Mouse (Mus musculus) CH12.LX (cell line): Measurements from ENCODE around the gene Pla2g4f. TPM values are rescaled to one million over a fixed set of nuclear protein-coding genes. Genes with fewer than 3 reads are reported as not detected.

Source experiments
- DNase-seq: peaks from one replicate; pipeline ENCODE4 v3.0.0-alpha.2; 2013; ENCODE audit errors: extremely low read depth
- H3K27ac ChIP-seq: 2 replicates; pipeline ENCODE4 v1.5.1; 2012; ENCODE audit warnings: low read depth, mild to moderate bottlenecking, control low read depth, moderate library complexity; ENCODE audit not compliant: insufficient read depth
- H3K27me3 ChIP-seq: replicated peaks from 2 replicates; pipeline ENCODE3; 2012; ENCODE audit warnings: inconsistent platforms
- H3K36me3 ChIP-seq, 2 experiments: replicated peaks in 1 of 2; 2 replicates each; pipeline versions ENCODE3 to v1.6.1; 2012; ENCODE audit warnings: inconsistent platforms in 1 of 2, low read length in 1 of 2, mild to moderate bottlenecking in 1 of 2, mixed read lengths in 1 of 2, moderate library complexity in 1 of 2; ENCODE audit not compliant: control insufficient read depth in 1 of 2, insufficient read depth in 1 of 2
- H3K4me1 ChIP-seq, 2 experiments: 2 replicates each; pipeline ENCODE4 v1.6.1; 2012; ENCODE audit warnings: inconsistent platforms in 1 of 2, moderate library complexity in 1 of 2; ENCODE audit not compliant: insufficient read depth in 2 of 2, control insufficient read depth in 1 of 2
- H3K4me2 ChIP-seq: 2 replicates; pipeline ENCODE4 v1.6.1; 2012; ENCODE audit warnings: low read depth, mild to moderate bottlenecking, control low read depth; ENCODE audit not compliant: poor library complexity, insufficient read depth, severe bottlenecking
- H3K4me3 ChIP-seq, 3 experiments: fragments of 150-350 bp in 1 of 3; sonication (generic) in 1 of 3; replicated peaks in 1 of 3; 2 replicates each; pipeline versions ENCODE3 to v1.5.1; 2011 to 2012; ENCODE audit warnings: low read depth in 2 of 3, low read length in 2 of 3, mild to moderate bottlenecking in 2 of 3, moderate library complexity in 2 of 3, control low read depth in 1 of 3, improper control_type of control experiment in 1 of 3, inconsistent platforms in 1 of 3, mixed read lengths in 1 of 3; ENCODE audit not compliant: poor library complexity in 1 of 3
- H3K79me2 ChIP-seq: replicated peaks from 2 replicates; pipeline ENCODE4 v1.6.1; 2012; ENCODE audit warnings: mild to moderate bottlenecking, moderate library complexity; ENCODE audit not compliant: control insufficient read depth, poor library complexity, insufficient read depth, severe bottlenecking; ENCODE audit errors: extremely low read depth
- H3K9ac ChIP-seq: 2 replicates; pipeline ENCODE4 v1.6.1; 2012; ENCODE audit warnings: low read depth, mild to moderate bottlenecking, control low read depth, moderate library complexity; ENCODE audit not compliant: insufficient read depth
- H3K9me3 ChIP-seq: replicated peaks from 2 replicates; pipeline ENCODE3; 2012; ENCODE audit warnings: low read length, inconsistent platforms, mixed read lengths
- BHLHE40 ChIP-seq: IDR thresholded peaks from 2 replicates; pipeline ENCODE4 v1.6.1; 2011; ENCODE audit warnings: mild to moderate bottlenecking, low read depth, low read length, improper control_type of control experiment
- CHD2 ChIP-seq: IDR thresholded peaks from 2 replicates; pipeline ENCODE4 v1.6.1; 2011; ENCODE audit warnings: low read length, improper control_type of control experiment
- CTCF ChIP-seq, 2 experiments: IDR thresholded peaks in 1 of 2; conservative IDR thresholded peaks in 1 of 2; 2 replicates each; pipeline ENCODE4 v1.5.1; 2011 to 2012; ENCODE audit warnings: low read depth in 2 of 2, low read length in 2 of 2, improper control_type of control experiment in 1 of 2, inconsistent platforms in 1 of 2, mild to moderate bottlenecking in 1 of 2, moderate library complexity in 1 of 2
- EP300 ChIP-seq: IDR thresholded peaks from 2 replicates; pipeline ENCODE4 v1.6.1; 2011; ENCODE audit warnings: low read length, improper control_type of control experiment
- ETS1 ChIP-seq: conservative IDR thresholded peaks from 2 replicates; pipeline ENCODE4 v1.6.1; 2012; ENCODE audit warnings: low read depth, mild to moderate bottlenecking, inconsistent platforms, low read length, improper control_type of control experiment, moderate library complexity
- GABPA ChIP-seq: IDR thresholded peaks from 2 replicates; pipeline ENCODE4 v1.6.1; 2012; ENCODE audit warnings: low read depth, low read length, improper control_type of control experiment, inconsistent platforms; ENCODE audit not compliant: insufficient replicate concordance
- HCFC1 ChIP-seq: IDR thresholded peaks from 2 replicates; pipeline ENCODE4 v1.6.1; 2012; ENCODE audit warnings: low read depth, mild to moderate bottlenecking, inconsistent platforms, low read length, improper control_type of control experiment
- IRF4 ChIP-seq: IDR thresholded peaks from 2 replicates; pipeline ENCODE4 v1.6.1; 2014; ENCODE audit warnings: low read depth, mild to moderate bottlenecking, inconsistent platforms, low read length, improper control_type of control experiment
- KAT2A ChIP-seq: IDR thresholded peaks from 2 replicates; pipeline ENCODE4 v1.6.1; 2012; ENCODE audit warnings: low read length, improper control_type of control experiment, inconsistent platforms; ENCODE audit not compliant: insufficient replicate concordance
- MAX ChIP-seq: IDR thresholded peaks from 2 replicates; pipeline ENCODE4 v1.6.1; 2011; ENCODE audit warnings: low read length, improper control_type of control experiment
- MAZ ChIP-seq: IDR thresholded peaks from 2 replicates; pipeline ENCODE4 v1.6.1; 2012; ENCODE audit warnings: low read depth, mild to moderate bottlenecking, inconsistent platforms, low read length, improper control_type of control experiment, moderate library complexity
- MXI1 ChIP-seq: IDR thresholded peaks from 2 replicates; pipeline ENCODE4 v1.6.1; 2011; ENCODE audit warnings: mild to moderate bottlenecking, low read depth, low read length, improper control_type of control experiment
- MYC ChIP-seq: IDR thresholded peaks from 2 replicates; pipeline ENCODE4 v1.6.1; 2011; ENCODE audit warnings: low read depth, mild to moderate bottlenecking, improper control_type of control experiment, low read length
- NELFE ChIP-seq: IDR thresholded peaks from 2 replicates; pipeline ENCODE4 v1.6.1; 2011; ENCODE audit warnings: low read depth, low read length, improper control_type of control experiment
- NRF1 ChIP-seq: IDR thresholded peaks from 2 replicates; pipeline ENCODE4 v1.6.1; 2014; ENCODE audit warnings: low read depth, mild to moderate bottlenecking, inconsistent platforms, low read length, improper control_type of control experiment, moderate library complexity
- PAX5 ChIP-seq: IDR thresholded peaks from 2 replicates; pipeline ENCODE4 v1.6.1; 2012; ENCODE audit warnings: low read length, inconsistent platforms, mixed read lengths
- POLR2A ChIP-seq: IDR thresholded peaks from 2 replicates; pipeline ENCODE4 v1.6.1; 2011; ENCODE audit warnings: low read depth, mild to moderate bottlenecking, improper control_type of control experiment, low read length
- RCOR1 ChIP-seq: conservative IDR thresholded peaks from 2 replicates; pipeline ENCODE4 v1.6.1; 2012; ENCODE audit warnings: low read depth, mild to moderate bottlenecking, inconsistent platforms, low read length, improper control_type of control experiment
- SIN3A ChIP-seq: IDR thresholded peaks from 2 replicates; pipeline ENCODE4 v1.6.1; 2012; ENCODE audit warnings: low read length, improper control_type of control experiment, inconsistent platforms
- TBP ChIP-seq: conservative IDR thresholded peaks from 2 replicates; pipeline ENCODE4 v1.6.1; 2011; ENCODE audit warnings: low read depth, low read length, improper control_type of control experiment
- UBTF ChIP-seq: IDR thresholded peaks from 2 replicates; pipeline ENCODE4 v1.6.1; 2012; ENCODE audit warnings: low read depth, mild to moderate bottlenecking, inconsistent platforms, low read length, improper control_type of control experiment, moderate library complexity
- USF1 ChIP-seq: IDR thresholded peaks from 2 replicates; pipeline ENCODE4 v1.6.1; 2014; ENCODE audit warnings: low read depth, mild to moderate bottlenecking, inconsistent platforms, low read length, improper control_type of control experiment
- USF2 ChIP-seq: conservative IDR thresholded peaks from 2 replicates; pipeline ENCODE4 v1.6.1; 2011; ENCODE audit warnings: low read depth, low read length, improper control_type of control experiment
- ZC3H11A ChIP-seq: IDR thresholded peaks from 2 replicates; pipeline ENCODE4 v1.6.1; 2012; ENCODE audit warnings: low read depth, mild to moderate bottlenecking, inconsistent platforms, low read length, improper control_type of control experiment
- ZKSCAN1 ChIP-seq: IDR thresholded peaks from 2 replicates; pipeline ENCODE4 v1.6.1; 2012; ENCODE audit warnings: low read depth, inconsistent platforms, low read length, improper control_type of control experiment, borderline replicate concordance
- dilution Hi-C: fragments of 300-500 bp; cut with MboI; formaldehyde crosslinking; loops from 2 replicates; pipeline ENCODE4 v1.14.3; 2020; ENCODE audit warnings: low sequenced_read_pairs; ENCODE audit not compliant: extremely low pct_unique_long_range_greater_than_20kb, extremely low pct_ligation_motif_present
- in situ Hi-C: fragments of 300-500 bp; cut with MboI; formaldehyde crosslinking; loops from 3 replicates; pipeline ENCODE4 v1.14.3; 2019; ENCODE audit warnings: low sequenced_read_pairs, low pct_ligation_motif_present, low pct_unique_long_range_greater_than_20kb, mixed read lengths
- polyA plus RNA-seq: library from polyadenylated mRNA; unstranded; fragments of >175 nt; gene quantifications from 2 replicates; pipeline ENCODE4 v1.2.1, GENCODE M21; 2012; ENCODE audit warnings: low read depth; ENCODE audit not compliant: insufficient read length
- total RNA-seq, 2 experiments: library from RNA; depleted of rRNA; stranded (reverse); fragments of 300-350 nt in 1 of 2; fragments of >200 nt in 1 of 2; gene quantifications; 2 replicates each; pipeline ENCODE4 v1.2.3; 2012 to 2014

Pla2g4f gene
- total and polyA plus RNA-seq, 3 experiments: 0.30 to 1.3 TPM; not detected in 1

DNA sequence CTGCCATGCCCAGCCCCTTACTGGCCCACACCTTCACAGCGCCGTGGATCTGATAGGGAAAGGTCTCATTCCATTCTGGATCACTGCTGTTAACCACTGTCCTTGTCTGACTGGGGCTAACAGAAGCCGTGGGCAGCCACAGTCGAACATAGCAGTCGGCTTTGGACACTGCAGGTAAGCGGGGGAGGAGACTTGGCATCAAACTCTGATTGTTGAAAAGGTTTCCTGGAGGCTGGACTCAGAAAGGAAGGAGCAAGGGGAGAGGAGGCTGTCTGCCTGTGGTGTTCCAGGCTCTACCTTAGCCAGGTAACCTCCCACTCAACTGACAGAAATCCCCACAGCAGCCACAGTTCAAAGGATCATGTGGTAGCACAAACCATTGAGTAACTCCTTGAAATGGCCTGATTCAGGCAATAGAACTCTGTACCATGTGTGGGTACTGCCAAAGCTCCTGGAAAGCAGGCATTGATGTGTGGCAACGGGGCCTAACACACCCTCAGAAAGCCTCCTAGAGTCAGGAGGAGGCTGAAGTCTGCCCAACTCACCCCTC is 1.6 kb downstream of the Pla2g4f start:
- dilution Hi-C loops (no loop called here), in situ Hi-C loops (no loop called here)
- no peaks in the 10 kb centered on the region for H3K79me2 ChIP-seq
- H3K4me1 ChIP-seq: peaks cover 0 to 6% of the 10 kb centered on the region in 2 experiments; a peak in 1 of 4 replicates
- no peak overlapping the region for H3K27ac ChIP-seq
- no peak overlapping the region for H3K9ac ChIP-seq
- no peaks in the 10 kb centered on the region for H3K9me3 ChIP-seq
- no peak for DNase-seq
- H3K36me3 ChIP-seq: peaks cover 11 to 23% of the 10 kb centered on the region in 2 experiments
- no peak for TF ChIP-seq NELFE
- TF ChIP-seq SIN3A: no peak
- TF ChIP-seq EP300: no peak
- TF ChIP-seq CHD2: no peak
- TF ChIP-seq NRF1: no peak
- no peak for TF ChIP-seq MAX
- TF ChIP-seq RCOR1: no peak
- TF ChIP-seq MAZ: no peak
- no peak for TF ChIP-seq IRF4
- no peak for TF ChIP-seq POLR2A
- TF ChIP-seq BHLHE40: no peak
- TF ChIP-seq GABPA: no peak
- no peak overlapping the region for H3K4me3 ChIP-seq
- H3K27me3 ChIP-seq: no peaks in the 10 kb centered on the region
- H3K4me2 ChIP-seq: no peak overlapping the region

DNA sequence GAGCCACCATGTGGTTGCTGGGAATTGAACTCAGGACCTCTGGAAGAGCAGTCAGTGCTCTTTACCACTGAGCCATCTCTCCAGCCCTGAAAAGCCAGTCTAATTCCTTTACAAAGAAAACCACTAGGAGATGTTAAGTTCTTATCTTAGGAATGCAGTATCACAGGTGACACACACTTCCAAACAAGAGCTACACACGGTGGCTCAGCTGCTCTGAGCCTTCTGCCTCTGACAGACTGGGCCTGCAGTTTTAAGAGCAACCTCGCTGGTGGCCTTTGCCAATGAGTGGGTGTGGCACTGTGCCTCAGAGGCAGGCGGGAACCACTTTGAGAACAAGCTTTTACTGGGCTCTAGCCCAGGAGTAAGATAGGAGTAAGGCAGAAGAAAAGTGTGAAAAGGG is 9.9 kb downstream of the Pla2g4f start:
- Histone ChIP-seq H3K79me2 (no peaks in the 10 kb centered on the region), H3K36me3 (no peaks in the 10 kb centered on the region), H3K27ac (no peak overlapping the region), H3K27me3 (no peaks in the 10 kb centered on the region), H3K9me3 (no peaks in the 10 kb centered on the region), H3K4me1 (peaks cover 0 to 5% of the 10 kb centered on the region in 2 experiments; a peak in 2 of 4 replicates), H3K4me3 (no peak overlapping the region), H3K4me2 (no peak overlapping the region), H3K9ac (no peak overlapping the region)
- dilution Hi-C loops: no loop called here
- TF ChIP-seq UBTF (no peak), CHD2 (no peak), KAT2A (no peak), CTCF (conservative IDR thresholded peaks at IDR 0.05 in 1 of 2, IDR thresholded peaks at IDR 0.05 in 1 of 2; ENCODE audit: low read depth in 2 of 2, low read length in 2 of 2) (no peak), MYC (no peak), ZC3H11A (no peak), ZKSCAN1 (no peak), TBP (no peak), BHLHE40 (no peak), USF1 (no peak), HCFC1 (no peak), USF2 (no peak), MXI1 (no peak), IRF4 (no peak), SIN3A (no peak), ETS1 (no peak), PAX5 (no peak), NRF1 (no peak)
- DNase-seq: no peak
- in situ Hi-C loops: no loop called here
